Mouse (Mus musculus): Measurements from ENCODE around the gene Nkx2-2. TPM values are rescaled to one million over a fixed set of nuclear protein-coding genes. Genes with fewer than 3 reads are reported as not detected.
"Not testable (repeated sequence)": the region's sequence is repeated elsewhere in the genome, so short reads cannot be mapped to it uniquely, and the experiment has no call there.

Nkx2-2 gene
- polyA plus RNA-seq, 1 experiment from 2014 or later = 5.1 TPM

DNA sequence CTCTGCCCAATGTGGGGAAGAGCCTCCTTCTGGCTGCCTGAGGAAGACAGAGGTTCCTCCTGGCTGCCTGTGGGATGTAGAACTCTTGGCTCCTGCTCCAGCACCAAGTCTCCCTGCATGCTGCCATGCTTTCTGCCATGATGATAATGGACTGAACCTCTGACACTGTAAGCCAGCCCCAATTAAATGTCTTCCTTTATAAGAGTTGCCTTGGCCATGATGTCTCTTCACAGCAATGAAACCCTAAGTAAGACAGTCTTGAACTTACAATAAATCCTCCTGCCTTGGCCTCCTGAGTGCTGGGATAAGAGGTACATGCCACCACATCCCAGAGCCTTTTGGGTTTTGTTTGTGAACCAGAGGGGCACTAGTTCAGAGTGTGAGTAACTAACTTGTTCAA is 20.3 kb downstream of the Nkx2-2 start:
- H3K27me3 ChIP-seq (replicated peaks; ENCODE audit: control insufficient read depth, insufficient read depth, low read length) = peaks cover 36% of the 10 kb centered on the region
- ATAC-seq (no peak), DNase-seq (ENCODE audit: low spot score) (no peak)
- no peaks in the 10 kb centered on the region for H3K9me3 ChIP-seq (replicated peaks; ENCODE audit: control insufficient read depth, low read length)
- H3K36me3 ChIP-seq (ENCODE audit: control insufficient read depth, insufficient read depth, low read length) = no peaks in the 10 kb centered on the region
- no peak overlapping the region for H3K4me3 ChIP-seq (ENCODE audit: low read depth, low read length)
- H3K4me1 ChIP-seq (ENCODE audit: control insufficient read depth, insufficient read depth, low read length) = peaks cover 6% of the 10 kb centered on the region; the same call in 1 of the 2 replicates
- no peak overlapping the region for H3K9ac ChIP-seq (ENCODE audit: low read length)
- H3K4me2 ChIP-seq (ENCODE audit: low read length) = no peak overlapping the region
- H3K27ac ChIP-seq (ENCODE audit: low read depth, low read length) = no peak overlapping the region

GRCm38 (mm10) chr2:147170538-147170937 is 23.5 kb downstream of the Nkx2-2 start:
- not testable (repeated sequence) for H3K9ac ChIP-seq (ENCODE audit: low read length); H3K36me3 ChIP-seq (ENCODE audit: control insufficient read depth, insufficient read depth, low read length); H3K27ac ChIP-seq (ENCODE audit: low read depth, low read length); H3K4me2 ChIP-seq (ENCODE audit: low read length); ATAC-seq; H3K4me3 ChIP-seq (ENCODE audit: low read depth, low read length); DNase-seq (ENCODE audit: low spot score); H3K4me1 ChIP-seq (ENCODE audit: control insufficient read depth, insufficient read depth, low read length); H3K9me3 ChIP-seq (replicated peaks; ENCODE audit: control insufficient read depth, low read length)
- WGBS = 78% methylated on average over 9 of the region's 9 CpGs
- H3K27me3 ChIP-seq (replicated peaks; ENCODE audit: control insufficient read depth, insufficient read depth, low read length) = peaks cover 11% of the 10 kb centered on the region

DNA sequence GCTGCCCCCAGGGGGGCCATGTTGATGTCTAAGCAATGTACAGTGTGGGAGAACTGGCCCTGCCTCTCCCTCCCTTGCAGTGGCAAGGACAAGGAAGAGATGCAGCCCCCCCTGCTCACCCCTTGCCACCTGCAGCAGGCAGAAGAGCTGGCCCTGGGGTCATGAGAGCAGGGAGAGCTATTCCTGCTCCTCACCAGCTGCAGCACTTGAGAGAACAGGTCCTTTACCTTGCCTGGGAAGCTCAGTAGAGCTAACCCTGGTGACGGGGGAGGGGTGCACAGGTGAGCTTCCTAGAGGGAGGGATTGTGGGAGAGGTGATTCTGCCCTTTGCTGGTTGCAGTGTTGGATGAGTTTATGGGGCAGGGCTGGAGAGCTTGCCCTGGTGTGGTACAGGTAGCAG is 28.2 kb downstream of the Nkx2-2 start:
- no peaks in the 10 kb centered on the region for H3K36me3 ChIP-seq (ENCODE audit: control insufficient read depth, insufficient read depth, low read length)
- no peak overlapping the region for H3K4me3 ChIP-seq (ENCODE audit: low read depth, low read length)
- 81% methylated on average over 1 of the region's 1 CpGs for WGBS
- ATAC-seq = no peak
- H3K27me3 ChIP-seq (replicated peaks; ENCODE audit: control insufficient read depth, insufficient read depth, low read length) = no peaks in the 10 kb centered on the region
- no peak overlapping the region for H3K9ac ChIP-seq (ENCODE audit: low read length)
- H3K4me2 ChIP-seq (ENCODE audit: low read length) = no peak overlapping the region
- H3K27ac ChIP-seq (ENCODE audit: low read depth, low read length) = no peak overlapping the region
- no peaks in the 10 kb centered on the region for H3K4me1 ChIP-seq (ENCODE audit: control insufficient read depth, insufficient read depth, low read length)
- no peaks in the 10 kb centered on the region for H3K9me3 ChIP-seq (replicated peaks; ENCODE audit: control insufficient read depth, low read length)
- no peak for DNase-seq (ENCODE audit: low spot score)

DNA sequence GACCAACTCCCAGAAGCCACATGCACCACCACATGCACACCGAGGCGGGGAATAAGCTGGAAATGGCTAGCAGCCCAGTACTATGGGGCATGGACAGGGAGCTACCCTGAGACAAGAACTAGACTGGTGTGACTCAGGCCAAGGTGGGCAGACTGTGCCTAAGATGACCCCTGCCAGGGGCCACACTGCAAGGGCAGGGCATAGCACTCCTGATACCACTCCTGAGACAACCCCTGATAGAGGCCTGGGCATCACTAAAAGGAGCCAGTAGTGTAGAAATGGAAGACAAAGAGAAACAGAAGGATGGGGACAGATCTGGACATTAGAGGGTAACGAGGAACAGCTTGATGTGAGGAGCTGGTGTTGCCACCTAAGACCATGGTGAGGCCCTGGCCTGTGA is 28.7 kb downstream of the Nkx2-2 start:
- H3K27me3 ChIP-seq (replicated peaks; ENCODE audit: control insufficient read depth, insufficient read depth, low read length) = no peaks in the 10 kb centered on the region
- no peaks in the 10 kb centered on the region for H3K36me3 ChIP-seq (ENCODE audit: control insufficient read depth, insufficient read depth, low read length)
- DNase-seq (ENCODE audit: low spot score) = no peak
- H3K4me1 ChIP-seq (ENCODE audit: control insufficient read depth, insufficient read depth, low read length) = no peaks in the 10 kb centered on the region
- no peak overlapping the region for H3K4me2 ChIP-seq (ENCODE audit: low read length)
- ATAC-seq = no peak
- H3K27ac ChIP-seq (ENCODE audit: low read depth, low read length) = no peak overlapping the region
- no peak overlapping the region for H3K9ac ChIP-seq (ENCODE audit: low read length)
- H3K9me3 ChIP-seq (replicated peaks; ENCODE audit: control insufficient read depth, low read length) = no peaks in the 10 kb centered on the region
- no peak overlapping the region for H3K4me3 ChIP-seq (ENCODE audit: low read depth, low read length)
- WGBS = 83% methylated on average over 3 of the region's 3 CpGs

GRCm38 (mm10) chr2:147152543-147152942 is 41.5 kb downstream of the Nkx2-2 start:
- no peaks in the 10 kb centered on the region for H3K4me1 ChIP-seq (ENCODE audit: control insufficient read depth, insufficient read depth, low read length)
- H3K9me3 ChIP-seq (replicated peaks; ENCODE audit: control insufficient read depth, low read length) = no peaks in the 10 kb centered on the region
- no peak for DNase-seq (ENCODE audit: low spot score)
- ATAC-seq = no peak
- no peak overlapping the region for H3K4me2 ChIP-seq (ENCODE audit: low read length)
- 67% methylated on average over 2 of the region's 2 CpGs for WGBS
- H3K27ac ChIP-seq (ENCODE audit: low read depth, low read length) = no peak overlapping the region
- no peaks in the 10 kb centered on the region for H3K27me3 ChIP-seq (replicated peaks; ENCODE audit: control insufficient read depth, insufficient read depth, low read length)
- H3K36me3 ChIP-seq (ENCODE audit: control insufficient read depth, insufficient read depth, low read length) = no peaks in the 10 kb centered on the region
- H3K9ac ChIP-seq (ENCODE audit: low read length) = no peak overlapping the region
- H3K4me3 ChIP-seq (ENCODE audit: low read depth, low read length) = no peak overlapping the region

Other genes with a start within 250 kb of the Nkx2-2 start
- gene Xrn2, start 181.2 kb downstream of the Nkx2-2 start, polyA plus RNA-seq (2014; fragmentation: Nextera tagmentation; extraction: Ambion mirVana) = 93.4 and 101 TPM in 2 replicates
- 0.87 and 1.3 TPM in 2 replicates for gene Nkx2-4, start 108.8 kb downstream of the Nkx2-2 start, polyA plus RNA-seq (2014; fragmentation: Nextera tagmentation; extraction: Ambion mirVana)
- gene Pax1, start 167.7 kb upstream of the Nkx2-2 start, polyA plus RNA-seq (2014; fragmentation: Nextera tagmentation; extraction: Ambion mirVana) = not detected in 2 replicates